Mouse (Mus musculus): ENCODE results near the gene Diablo. TPM values are rescaled to one million over a fixed set of nuclear protein-coding genes. Genes with fewer than 3 reads are reported as not detected.

Diablo gene
- total and polyA plus RNA-seq, 3 experiments: 37.7 to 68.0 (median 58.7) TPM

GRCm38 (mm10) chr5:123461420-123461819, 62.6 kb downstream of the Diablo start:
- Histone ChIP-seq H3K36me3 (replicated peaks in 1 of 2; ENCODE audit: control insufficient read depth in 1 of 2, insufficient read depth in 1 of 2, low read length in 1 of 2) (peaks cover under 1 to 18% of the 10 kb centered on the region in 2 experiments), H3K27me3 (replicated peaks) (no peaks in the 10 kb centered on the region), H3K4me3 (replicated peaks in 1 of 3; ENCODE audit: low read depth in 2 of 3, low read length in 2 of 3, poor library complexity in 1 of 3) (no peak overlapping the region), H3K9ac (ENCODE audit: insufficient read depth, low read depth) (no peak overlapping the region), H3K27ac (ENCODE audit: insufficient read depth, low read depth) (no peak overlapping the region), H3K4me2 (ENCODE audit: insufficient read depth, low read depth, poor library complexity, severe bottlenecking) (no peak overlapping the region), H3K4me1 (ENCODE audit: control insufficient read depth in 1 of 2, insufficient read depth in 2 of 2) (peaks cover 6 to 18% of the 10 kb centered on the region in 2 experiments), H3K79me2 (replicated peaks; ENCODE audit: control insufficient read depth, extremely low read depth, insufficient read depth, poor library complexity, severe bottlenecking) (no peaks in the 10 kb centered on the region), H3K9me3 (replicated peaks; ENCODE audit: low read length) (no peaks in the 10 kb centered on the region)
- no peak for DNase-seq (ENCODE audit: extremely low read depth)
- in situ Hi-C loops (cut with MboI; ENCODE audit: low pct_ligation_motif_present, low pct_unique_long_range_greater_than_20kb, low sequenced_read_pairs) (no loop called here), dilution Hi-C loops (cut with MboI; ENCODE audit: extremely low pct_ligation_motif_present, extremely low pct_unique_long_range_greater_than_20kb, low sequenced_read_pairs) (no loop called here)
- TF ChIP-seq POLR2A (IDR thresholded peaks at IDR 0.05; ENCODE audit: low read depth, low read length) (no peak), CTCF (conservative IDR thresholded peaks at IDR 0.05 in 1 of 2, IDR thresholded peaks at IDR 0.05 in 1 of 2; ENCODE audit: low read depth in 2 of 2, low read length in 2 of 2) (peak in 1 of 2 experiments; percentile 9; a peak in 1 of 4 replicates)

Other genes starting within 250 kb of the Diablo start
- gene Bcl7a, start 180.3 kb downstream of the Diablo start, total RNA-seq (2012; rRNA removed): 3.6 and 4.3 TPM in 2 replicates
- gene Bcl7a, start 180.3 kb downstream of the Diablo start, total RNA-seq (2014; rRNA removed): 1.9 and 2.3 TPM in 2 replicates
- 6.3 and 7.2 TPM in 2 replicates for gene Bcl7a, start 180.3 kb downstream of the Diablo start, polyA plus RNA-seq (2012; ENCODE audit: insufficient read length, low read depth)
- 5.8 and 7.4 TPM in 2 replicates for gene Mlxip, start 129.4 kb downstream of the Diablo start, total RNA-seq (2012; rRNA removed)
- 4.3 and 4.4 TPM in 2 replicates for gene Mlxip, start 129.4 kb downstream of the Diablo start, total RNA-seq (2014; rRNA removed)
- gene Mlxip, start 129.4 kb downstream of the Diablo start, polyA plus RNA-seq (2012; ENCODE audit: insufficient read length, low read depth): 15.4 and 17.9 TPM in 2 replicates
- not detected in 2 replicates for gene Lrrc43, start 34.9 kb downstream of the Diablo start, total RNA-seq (2012; rRNA removed)
- gene Lrrc43, start 34.9 kb downstream of the Diablo start, total RNA-seq (2014; rRNA removed): not detected in 2 replicates
- gene Lrrc43, start 34.9 kb downstream of the Diablo start, polyA plus RNA-seq (2012; ENCODE audit: insufficient read length, low read depth): not detected in 2 replicates
- gene Il31, start 34.7 kb downstream of the Diablo start, total RNA-seq (2012; rRNA removed): not detected in 2 replicates
- gene Il31, start 34.7 kb downstream of the Diablo start, total RNA-seq (2014; rRNA removed): not detected in 2 replicates
- gene Il31, start 34.7 kb downstream of the Diablo start, polyA plus RNA-seq (2012; ENCODE audit: insufficient read length, low read depth): not detected in 2 replicates
- gene B3gnt4, start 13.7 kb downstream of the Diablo start, total RNA-seq (2012; rRNA removed): 0.17 and 0.30 TPM in 2 replicates
- not detected in 2 replicates for gene B3gnt4, start 13.7 kb downstream of the Diablo start, total RNA-seq (2014; rRNA removed)
- gene B3gnt4, start 13.7 kb downstream of the Diablo start, polyA plus RNA-seq (2012; ENCODE audit: insufficient read length, low read depth): not detected in 2 replicates
- 0.38 and 0.63 TPM in 2 replicates for gene Gm49027, start 1.3 kb upstream of the Diablo start, total RNA-seq (2012; rRNA removed)
- not detected in 2 replicates for gene Gm49027, start 1.3 kb upstream of the Diablo start, total RNA-seq (2014; rRNA removed)
- not detected in 2 replicates for gene Gm49027, start 1.3 kb upstream of the Diablo start, polyA plus RNA-seq (2012; ENCODE audit: insufficient read length, low read depth)
- 21.0 and 24.8 TPM in 2 replicates for gene Vps33a, start 48.9 kb upstream of the Diablo start, total RNA-seq (2012; rRNA removed)
- 17.0 and 17.1 TPM in 2 replicates for gene Vps33a, start 48.9 kb upstream of the Diablo start, total RNA-seq (2014; rRNA removed)
- 27.8 and 30.6 TPM in 2 replicates for gene Vps33a, start 48.9 kb upstream of the Diablo start, polyA plus RNA-seq (2012; ENCODE audit: insufficient read length, low read depth)
- gene Clip1, start 160.4 kb upstream of the Diablo start, total RNA-seq (2012; rRNA removed): 26.7 and 28.1 TPM in 2 replicates
- gene Clip1, start 160.4 kb upstream of the Diablo start, total RNA-seq (2014; rRNA removed): 24.9 and 25.4 TPM in 2 replicates
- gene Clip1, start 160.4 kb upstream of the Diablo start, polyA plus RNA-seq (2012; ENCODE audit: insufficient read length, low read depth): 37.1 and 42.9 TPM in 2 replicates
- 15.2 and 17.0 TPM in 2 replicates for gene Zcchc8, start 196.9 kb upstream of the Diablo start, total RNA-seq (2012; rRNA removed)
- gene Zcchc8, start 196.9 kb upstream of the Diablo start, total RNA-seq (2014; rRNA removed): 24.4 and 31.8 TPM in 2 replicates
- gene Zcchc8, start 196.9 kb upstream of the Diablo start, polyA plus RNA-seq (2012; ENCODE audit: insufficient read length, low read depth): 60.7 and 77.2 TPM in 2 replicates
- 55.8 and 68.5 TPM in 2 replicates for gene Rsrc2, start 225.2 kb upstream of the Diablo start, total RNA-seq (2012; rRNA removed)
- 107 and 138 TPM in 2 replicates for gene Rsrc2, start 225.2 kb upstream of the Diablo start, total RNA-seq (2014; rRNA removed)
- 128 and 154 TPM in 2 replicates for gene Rsrc2, start 225.2 kb upstream of the Diablo start, polyA plus RNA-seq (2012; ENCODE audit: insufficient read length, low read depth)
- gene Kntc1, start 225.5 kb upstream of the Diablo start, total RNA-seq (2012; rRNA removed): 36.3 and 37.4 TPM in 2 replicates
- 30.4 and 39.0 TPM in 2 replicates for gene Kntc1, start 225.5 kb upstream of the Diablo start, total RNA-seq (2014; rRNA removed)
- gene Kntc1, start 225.5 kb upstream of the Diablo start, polyA plus RNA-seq (2012; ENCODE audit: insufficient read length, low read depth): 26.4 and 30.5 TPM in 2 replicates